18 mouse cellular contexts compared by ENCODE assay signal in genomic region chr5:143294862-143295261, GRCm38 (mm10). TPM values are rescaled to one million over a fixed set of nuclear protein-coding genes. Genes with fewer than 3 reads are reported as not detected.
DNase-seq lines count a peak whose midpoint lies in the region; ATAC-seq and TF ChIP-seq lines count a peak whose summit lies in the region.
"Had no signal": no experiment of that assay in that cellular context is flagged by ENCODE, and none has a peak within 500 bp of the region (broad histone marks: within the 10 kb centered on the region; RNA-seq: fewer than 3 reads in every experiment).

No protein-coding gene starts in this region.

- ATAC-seq in liver, postnatal 0 days: no peak
- ATAC-seq in liver, embryonic 12.5 days: no peak
- no peak for ATAC-seq in G1E (ENCODE audit: extremely low read depth, insufficient number of reproducible peaks, low FRiP score, poor library complexity, severe bottlenecking)
- ATAC-seq: hindbrain, embryonic 16.5 days had no signal

- DNase-seq in heart, adult 2 months: no peak
- DNase-seq in heart, adult 18-20 months: no peak
- DNase-seq in liver, postnatal 0 days: no peak
- DNase-seq in G1E (ENCODE audit: low spot score): no peak
- DNase-seq in thymus, postnatal 4 days: no peak
- DNase-seq: adrenal gland, adult 2 months; cerebellum, postnatal 36 days; heart, adult 11 months; heart, postnatal 14 days; kidney, postnatal 10 days had no signal

- H3K27me3 ChIP-seq in heart, adult 2 months (ENCODE audit: control insufficient read depth, insufficient read depth, low read length): peaks cover 5% of the 10 kb centered on the region
- peaks cover 36% of the 10 kb centered on the region for H3K27me3 ChIP-seq in liver, postnatal 0 days (ENCODE audit: insufficient read depth, low read length)
- H3K27me3 ChIP-seq in liver, embryonic 12.5 days (replicated peaks): peaks cover 50% of the 10 kb centered on the region
- H3K27me3 ChIP-seq in G1E (ENCODE audit: insufficient read depth, low read length): peaks cover 3% of the 10 kb centered on the region; the same call in 1 of the 2 replicates
- peaks cover 15% of the 10 kb centered on the region for H3K27me3 ChIP-seq in small intestine, adult 2 months (ENCODE audit: control insufficient read depth, insufficient read depth, low read length)

- no peak overlapping the region for H3K4me2 ChIP-seq in liver, postnatal 0 days (ENCODE audit: low read depth, low read length)
- no peak overlapping the region for H3K4me2 ChIP-seq in liver, embryonic 12.5 days

- TF ChIP-seq EP300 in heart, adult 2 months (IDR thresholded peaks at IDR 0.05; ENCODE audit: insufficient read depth, low read depth, low read length): no peak
- TF ChIP-seq EP300 in liver, postnatal 0 days (IDR thresholded peaks at IDR 0.05; ENCODE audit: low read depth): no peak

- no peak overlapping the region for H3K27ac ChIP-seq in heart, adult 2 months
- no peak overlapping the region for H3K27ac ChIP-seq in liver, postnatal 0 days (ENCODE audit: low read depth)
- H3K27ac ChIP-seq in liver, embryonic 12.5 days: no peak overlapping the region
- no peak overlapping the region for H3K27ac ChIP-seq in small intestine, adult 2 months (ENCODE audit: insufficient read depth, low read depth, low read length)

- no peaks in the 10 kb centered on the region for H3K79me2 ChIP-seq in heart, adult 2 months (replicated peaks; ENCODE audit: control insufficient read depth, insufficient read depth, low read length)

- no peak for TF ChIP-seq POLR2A in heart, adult 2 months (IDR thresholded peaks at IDR 0.05; ENCODE audit: insufficient read depth, low read depth, low read length)
- TF ChIP-seq POLR2A in small intestine, adult 2 months (IDR thresholded peaks at IDR 0.05; ENCODE audit: low read depth, low read length): no peak

- peak; percentile 34 for TF ChIP-seq CTCF in heart, adult 2 months (IDR thresholded peaks at IDR 0.05)
- TF ChIP-seq CTCF in liver, postnatal 0 days (IDR thresholded peaks at IDR 0.05; ENCODE audit: low read depth): peak; percentile 56
- TF ChIP-seq CTCF in G1E (IDR thresholded peaks at IDR 0.05; ENCODE audit: low read depth, low read length): 0 out of 2 replicates have a peak, but pooled peaks have one; percentile 5
- peak; percentile 32; the same call in 1 of the 2 replicates for TF ChIP-seq CTCF in small intestine, adult 2 months (IDR thresholded peaks at IDR 0.05; ENCODE audit: extremely low read depth, insufficient read length, insufficient replicate concordance, low read depth, low read length)

- no peaks in the 10 kb centered on the region for H3K9me3 ChIP-seq in liver, postnatal 0 days (ENCODE audit: low read length)
- no peaks in the 10 kb centered on the region for H3K9me3 ChIP-seq in liver, embryonic 12.5 days (replicated peaks)
- peaks cover 11% of the 10 kb centered on the region for H3K9me3 ChIP-seq in G1E (replicated peaks)

- no peaks in the 10 kb centered on the region for H3K36me3 ChIP-seq in heart, adult 2 months (ENCODE audit: control insufficient read depth, insufficient read depth, low read length)
- peaks cover 3% of the 10 kb centered on the region; the same call in 1 of the 2 replicates for H3K36me3 ChIP-seq in liver, postnatal 0 days (replicated peaks; ENCODE audit: insufficient read depth, low read length)
- H3K36me3 ChIP-seq in liver, embryonic 12.5 days: peaks cover 18% of the 10 kb centered on the region
- peaks cover 52% of the 10 kb centered on the region for H3K36me3 ChIP-seq in G1E (replicated peaks)
- 0 out of 2 replicates have a peak, but pooled peaks cover 1% of the 10 kb centered on the region for H3K36me3 ChIP-seq in small intestine, adult 2 months (ENCODE audit: control insufficient read depth, insufficient read depth, low read length)

- H3K4me3 ChIP-seq in heart, adult 2 months: no peak overlapping the region
- H3K4me3 ChIP-seq in liver, postnatal 0 days (ENCODE audit: low read depth, low read length): no peak overlapping the region
- H3K4me3 ChIP-seq in liver, embryonic 12.5 days: no peak overlapping the region
- no peak overlapping the region for H3K4me3 ChIP-seq in G1E (ENCODE audit: low read depth, low read length)
- no peak overlapping the region for H3K4me3 ChIP-seq in small intestine, adult 2 months (ENCODE audit: low read depth, low read length)
- H3K4me3 ChIP-seq: megakaryocyte, embryonic 14.5 days had no signal

- WGBS in heart, adult 2 months: 88% methylated on average over 3 of the region's 3 CpGs
- WGBS in liver, postnatal 0 days (ENCODE audit: insufficient replicate concordance): 89% methylated on average over 3 of the region's 3 CpGs
- 78% methylated on average over 3 of the region's 3 CpGs for WGBS in liver, embryonic 12.5 days (ENCODE audit: insufficient replicate concordance)
- WGBS in small intestine, adult 2 months: 92% methylated on average over 3 of the region's 3 CpGs

- no peak overlapping the region for H3K9ac ChIP-seq in heart, adult 2 months (ENCODE audit: low read depth, low read length)
- no peak overlapping the region for H3K9ac ChIP-seq in liver, postnatal 0 days (replicated peaks)
- no peak overlapping the region for H3K9ac ChIP-seq in liver, embryonic 12.5 days

- H3K4me1 ChIP-seq in heart, adult 2 months (ENCODE audit: control insufficient read depth, insufficient read depth, low read length): peaks cover 5% of the 10 kb centered on the region; the same call in 1 of the 2 replicates
- peaks cover 5% of the 10 kb centered on the region; the same call in 1 of the 2 replicates for H3K4me1 ChIP-seq in liver, postnatal 0 days (ENCODE audit: insufficient read depth)
- peaks cover 7% of the 10 kb centered on the region; the same call in 1 of the 2 replicates for H3K4me1 ChIP-seq in liver, embryonic 12.5 days
- no peaks in the 10 kb centered on the region; the same call in none of the 2 replicates for H3K4me1 ChIP-seq in G1E (ENCODE audit: insufficient read depth, low read depth, low read length)
- no peaks in the 10 kb centered on the region for H3K4me1 ChIP-seq in small intestine, adult 2 months (ENCODE audit: control insufficient read depth, insufficient read depth, insufficient read length, low read length)

- intact Hi-C loops in heart, adult 2 months (cut with DNase I): loop anchor here (10.0 kb wide), 1 partner anchor 210 kb away; no protein-coding TSS in a partner anchor

RNA-seq across cellular contexts. Expression of gene Zfp853, which starts 1.4 kb away (rescaled TPM):
- total RNA-seq in heart, adult 2 months (2021): under 1 TPM; 0.13 to 0.14 TPM
- 0.35 and 0.39 TPM in 2 replicates for polyA plus RNA-seq in heart, adult 2 months (2012; rRNA removed)
- total RNA-seq in heart, adult 18-20 months (2021): under 1 TPM in 1 of 2 experiments, not detected in 1; 0.13 TPM
- polyA plus RNA-seq in liver, postnatal 0 days (2015; fragmentation: Nextera tagmentation; extraction: Ambion mirVana): not detected in 2 replicates
- not detected in 2 replicates for polyA plus RNA-seq in liver, embryonic 12.5 days (2016; fragmentation: Nextera tagmentation; extraction: Ambion mirVana)
- total RNA-seq in G1E (2014; fragmentation: Nextera tagmentation) (0.63 TPM in 1 of 2 replicates, not detected in the other), G1E (2017) (0.06 and 0.11 TPM in 2 replicates)
- polyA plus RNA-seq in G1E (2012): 0.03 and 0.10 TPM in 2 replicates
- 0.34 and 0.35 TPM in 2 replicates for polyA plus RNA-seq in small intestine, adult 2 months (2012; rRNA removed)
- total RNA-seq: neutrophil, adult 5-6 weeks had no signal
- polyA plus RNA-seq: C2C12; embryonic facial prominence, embryonic 11.5 days; liver, embryonic 16.5 days had no signal

RNA-seq across cellular contexts. Expression of gene E130309D02Rik, which starts 20.3 kb away (rescaled TPM):
- 10 to 100 TPM; 16.9 to 17.5 TPM for total RNA-seq in heart, adult 2 months (2021)
- 13.1 and 13.3 TPM in 2 replicates for polyA plus RNA-seq in heart, adult 2 months (2012; rRNA removed)
- total RNA-seq in heart, adult 18-20 months (2021): 10 to 100 TPM; 15.1 to 18.2 TPM
- 12.5 and 12.8 TPM in 2 replicates for polyA plus RNA-seq in liver, postnatal 0 days (2015; fragmentation: Nextera tagmentation; extraction: Ambion mirVana)
- 43.6 and 44.8 TPM in 2 replicates for polyA plus RNA-seq in liver, embryonic 12.5 days (2016; fragmentation: Nextera tagmentation; extraction: Ambion mirVana)
- total RNA-seq in G1E (2014; fragmentation: Nextera tagmentation): 75.0 and 91.2 TPM in 2 replicates
- 18.0 and 19.4 TPM in 2 replicates for total RNA-seq in G1E (2017)
- polyA plus RNA-seq in G1E (2012): 134 and 163 TPM in 2 replicates
- polyA plus RNA-seq in small intestine, adult 2 months (2012; rRNA removed): 19.8 and 28.2 TPM in 2 replicates

RNA-seq across cellular contexts. Expression of gene Zfp316, which starts 25.0 kb away (rescaled TPM):
- 1 to 10 TPM; 4.5 to 5.4 TPM for total RNA-seq in heart, adult 2 months (2021)
- 3.0 and 3.6 TPM in 2 replicates for polyA plus RNA-seq in heart, adult 2 months (2012; rRNA removed)
- total RNA-seq in heart, adult 18-20 months (2021): 1 to 10 TPM; 5.5 to 5.7 TPM
- polyA plus RNA-seq in liver, postnatal 0 days (2015; fragmentation: Nextera tagmentation; extraction: Ambion mirVana): 0.39 and 0.41 TPM in 2 replicates
- 0.78 and 1.0 TPM in 2 replicates for polyA plus RNA-seq in liver, embryonic 12.5 days (2016; fragmentation: Nextera tagmentation; extraction: Ambion mirVana)
- total RNA-seq in G1E (2014; fragmentation: Nextera tagmentation): 2.4 and 3.6 TPM in 2 replicates
- total RNA-seq in G1E (2017): 3.4 and 3.7 TPM in 2 replicates
- 8.2 and 9.6 TPM in 2 replicates for polyA plus RNA-seq in G1E (2012)
- 3.5 and 5.6 TPM in 2 replicates for polyA plus RNA-seq in small intestine, adult 2 months (2012; rRNA removed)

RNA-seq across cellular contexts. Expression of gene Zdhhc4, which starts 34.2 kb away (rescaled TPM):
- 10 to 100 TPM; 26.6 to 26.7 TPM for total RNA-seq in heart, adult 2 months (2021)
- 48.4 and 49.7 TPM in 2 replicates for polyA plus RNA-seq in heart, adult 2 months (2012; rRNA removed)
- total RNA-seq in heart, adult 18-20 months (2021): 10 to 100 TPM; 25.1 to 26.3 TPM
- 32.8 and 34.6 TPM in 2 replicates for polyA plus RNA-seq in liver, postnatal 0 days (2015; fragmentation: Nextera tagmentation; extraction: Ambion mirVana)
- polyA plus RNA-seq in liver, embryonic 12.5 days (2016; fragmentation: Nextera tagmentation; extraction: Ambion mirVana): 41.9 and 42.9 TPM in 2 replicates
- total RNA-seq in G1E (2014; fragmentation: Nextera tagmentation) (53.5 and 75.9 TPM in 2 replicates), G1E (2017) (45.6 and 45.8 TPM in 2 replicates)
- polyA plus RNA-seq in G1E (2012): 47.5 and 68.7 TPM in 2 replicates
- 24.4 and 44.6 TPM in 2 replicates for polyA plus RNA-seq in small intestine, adult 2 months (2012; rRNA removed)

RNA-seq across cellular contexts. Expression of gene Zfp12, which starts 59.9 kb away (rescaled TPM):
- 1 to 10 TPM; 7.9 to 8.2 TPM for total RNA-seq in heart, adult 2 months (2021)
- 6.7 and 12.7 TPM in 2 replicates for polyA plus RNA-seq in heart, adult 2 months (2012; rRNA removed)
- total RNA-seq in heart, adult 18-20 months (2021): 1 to 10 TPM; 8.3 to 9.6 TPM
- polyA plus RNA-seq in liver, postnatal 0 days (2015; fragmentation: Nextera tagmentation; extraction: Ambion mirVana): 1.4 and 1.5 TPM in 2 replicates
- polyA plus RNA-seq in liver, embryonic 12.5 days (2016; fragmentation: Nextera tagmentation; extraction: Ambion mirVana): 5.5 TPM in 2 replicates
- 16.7 and 21.4 TPM in 2 replicates for total RNA-seq in G1E (2014; fragmentation: Nextera tagmentation)
- total RNA-seq in G1E (2017): 22.1 and 22.3 TPM in 2 replicates
- polyA plus RNA-seq in G1E (2012): 3.9 and 4.2 TPM in 2 replicates
- polyA plus RNA-seq in small intestine, adult 2 months (2012; rRNA removed): 2.4 and 2.6 TPM in 2 replicates

Comparison
In these comparisons a context has a peak if more than half of its experiments do, and no peak if none do; other contexts are left out.
1. CTCF ChIP-seq: peak in every context shown above with its lines; median percentile 56 in liver, postnatal 0 days; 34 in heart, adult 2 months; 32 in small intestine, adult 2 months; 5 in G1E.